Mouse (Mus musculus) MEL (cell line): Measurements from ENCODE around the gene Ankmy1.

Experiments
- CTCF ChIP-seq, 3 experiments: IDR thresholded peaks in 2 of 3; conservative IDR thresholded peaks in 1 of 3; 2 replicates each; pipeline ENCODE4 v1.5.1; 2011 to 2012; ENCODE audit warnings: low read length in 3 of 3, low read depth in 2 of 3, mild to moderate bottlenecking in 2 of 3, improper control_type of control experiment in 1 of 3, inconsistent platforms in 1 of 3, mixed read lengths in 1 of 3, moderate library complexity in 1 of 3; ENCODE audit not compliant: control insufficient read depth in 1 of 3, insufficient read depth in 1 of 3, poor library complexity in 1 of 3, severe bottlenecking in 1 of 3
- EP300 ChIP-seq, 2 experiments: IDR thresholded peaks; 2 replicates each; pipeline ENCODE4 v1.6.1; 2011; ENCODE audit warnings: improper control_type of control experiment in 2 of 2, low read length in 2 of 2, low read depth in 1 of 2, mild to moderate bottlenecking in 1 of 2
- GABPA ChIP-seq: IDR thresholded peaks from 2 replicates; pipeline ENCODE4 v1.6.1; 2012; ENCODE audit warnings: low read depth, mild to moderate bottlenecking, inconsistent platforms, low read length, improper control_type of control experiment, moderate library complexity
- MAFK ChIP-seq: IDR thresholded peaks from 2 replicates; pipeline ENCODE4 v1.6.1; 2011; ENCODE audit warnings: low read depth, mild to moderate bottlenecking, low read length, improper control_type of control experiment, borderline replicate concordance
- MEF2A ChIP-seq: IDR thresholded peaks from 2 replicates; pipeline ENCODE4 v1.6.1; 2014; ENCODE audit warnings: low read depth, mild to moderate bottlenecking, inconsistent platforms, low read length, improper control_type of control experiment; ENCODE audit not compliant: poor library complexity, insufficient replicate concordance, severe bottlenecking; ENCODE audit errors: extremely low read depth
- MYC ChIP-seq: IDR thresholded peaks from 2 replicates; pipeline ENCODE4 v1.6.1; 2011; ENCODE audit warnings: low read depth, mild to moderate bottlenecking, low read length, improper control_type of control experiment, moderate library complexity
- POLR2A ChIP-seq, 2 experiments: IDR thresholded peaks; 2 replicates each; pipeline ENCODE4 v1.6.1; 2011 to 2012; ENCODE audit warnings: low read length in 2 of 2, mild to moderate bottlenecking in 2 of 2, control low read depth in 1 of 2, improper control_type of control experiment in 1 of 2, low read depth in 1 of 2, moderate library complexity in 1 of 2; ENCODE audit not compliant: control insufficient read depth in 1 of 2, insufficient read depth in 1 of 2, poor library complexity in 1 of 2
- POLR2AphosphoS5 ChIP-seq: IDR thresholded peaks from 2 replicates; pipeline ENCODE4 v1.6.1; 2012; ENCODE audit warnings: low read depth, borderline replicate concordance, mild to moderate bottlenecking, inconsistent platforms, low read length, moderate library complexity, mixed read lengths
- RCOR1 ChIP-seq: IDR thresholded peaks from 2 replicates; pipeline ENCODE4 v1.6.1; 2012; ENCODE audit warnings: low read depth, mild to moderate bottlenecking, inconsistent platforms, low read length, improper control_type of control experiment
- TBP ChIP-seq: IDR thresholded peaks from 2 replicates; pipeline ENCODE4 v1.8.0; 2011; ENCODE audit warnings: low read depth, low read length, improper control_type of control experiment
- USF1 ChIP-seq: IDR thresholded peaks from 2 replicates; pipeline ENCODE4 v1.6.1; 2014; ENCODE audit warnings: low read depth, mild to moderate bottlenecking, inconsistent platforms, low read length, improper control_type of control experiment, moderate library complexity

- no peak for TF ChIP-seq POLR2A (IDR thresholded peaks at IDR 0.05; ENCODE audit: control insufficient read depth in 1 of 2, insufficient read depth in 1 of 2, low read depth in 1 of 2, low read length in 2 of 2, poor library complexity in 1 of 2)
- no peak for TF ChIP-seq RCOR1
- no peak for TF ChIP-seq USF1
- TF ChIP-seq CTCF (IDR thresholded peaks at IDR 0.05 in 2 of 3, conservative IDR thresholded peaks at IDR 0.05 in 1 of 3; ENCODE audit: control insufficient read depth in 1 of 3, insufficient read depth in 1 of 3, low read depth in 2 of 3, low read length in 3 of 3, poor library complexity in 1 of 3, severe bottlenecking in 1 of 3) = no peak
- TF ChIP-seq TBP = no peak
- no peak for TF ChIP-seq GABPA
- no peak for TF ChIP-seq EP300 (IDR thresholded peaks at IDR 0.05; ENCODE audit: low read depth in 1 of 2, low read length in 2 of 2)
- no peak for TF ChIP-seq MAFK
- no peak for TF ChIP-seq POLR2AphosphoS5
- TF ChIP-seq MYC = no peak
- TF ChIP-seq MEF2A = no peak
Measured at GRCm38 (mm10) chr1:92888901-92889655, 13.6 kb downstream of the Ankmy1 start.
